Mouse (Mus musculus) neural tube, embryonic 12.5 days (tissue): ENCODE measurements around the gene Fign. TPM values are rescaled to one million over a fixed set of nuclear protein-coding genes. Genes with fewer than 3 reads are reported as not detected.

Experiments
- ATAC-seq: fragments of 200-750 bp; cut with Nextera tagmentation; 2 replicates; pipeline ENCODE4 v1.8.0; 2017; ENCODE audit warnings: low read depth, mild to moderate bottlenecking, moderate TSS enrichment, moderate library complexity; ENCODE audit not compliant: low FRiP score
- H3K27ac ChIP-seq: fragments of 300-500 bp; sonication (generic); 2 replicates; pipeline ENCODE4 v1.5.1; 2016
- H3K27me3 ChIP-seq: fragments of 300-500 bp; sonication (generic); replicated peaks from 2 replicates; pipeline ENCODE4 v1.6.1; 2016; ENCODE audit warnings: mild to moderate bottlenecking
- H3K36me3 ChIP-seq: fragments of 300-500 bp; sonication (generic); 2 replicates; pipeline ENCODE4 v1.6.1; 2016; ENCODE audit warnings: mild to moderate bottlenecking
- H3K4me1 ChIP-seq: fragments of 300-500 bp; sonication (generic); 2 replicates; pipeline ENCODE4 v1.6.1; 2016
- H3K4me2 ChIP-seq: fragments of 300-500 bp; sonication (generic); replicated peaks from 2 replicates; pipeline ENCODE4 v1.6.1; 2016; ENCODE audit warnings: mild to moderate bottlenecking
- H3K4me3 ChIP-seq: fragments of 300-500 bp; sonication (generic); 2 replicates; pipeline ENCODE4 v1.5.1; 2016
- H3K9ac ChIP-seq: fragments of 300-500 bp; sonication (generic); 2 replicates; pipeline ENCODE4 v1.6.1; 2016; ENCODE audit warnings: mild to moderate bottlenecking
- H3K9me3 ChIP-seq: fragments of 300-500 bp; sonication (generic); 2 replicates; pipeline ENCODE4 v1.6.1; 2016; ENCODE audit warnings: mild to moderate bottlenecking
- WGBS: fragments of 180-500 bp; shearing (Covaris S2); methylation state at CpG from one replicate; pipeline ENCODE4 v1.1.7; 2016; 5-methylcytosine and 5-hydroxymethylcytosine counted together
- polyA plus RNA-seq: library from polyadenylated mRNA; unstranded; fragments of >200 nt; fragmentation: Nextera tagmentation; extraction: Ambion mirVana; gene quantifications from 2 replicates; pipeline ENCODE4 v1.2.1, GENCODE M21; 2016

Fign gene
- polyA plus RNA-seq, 1 experiment from 2014 or later, result 16.2 TPM

DNA sequence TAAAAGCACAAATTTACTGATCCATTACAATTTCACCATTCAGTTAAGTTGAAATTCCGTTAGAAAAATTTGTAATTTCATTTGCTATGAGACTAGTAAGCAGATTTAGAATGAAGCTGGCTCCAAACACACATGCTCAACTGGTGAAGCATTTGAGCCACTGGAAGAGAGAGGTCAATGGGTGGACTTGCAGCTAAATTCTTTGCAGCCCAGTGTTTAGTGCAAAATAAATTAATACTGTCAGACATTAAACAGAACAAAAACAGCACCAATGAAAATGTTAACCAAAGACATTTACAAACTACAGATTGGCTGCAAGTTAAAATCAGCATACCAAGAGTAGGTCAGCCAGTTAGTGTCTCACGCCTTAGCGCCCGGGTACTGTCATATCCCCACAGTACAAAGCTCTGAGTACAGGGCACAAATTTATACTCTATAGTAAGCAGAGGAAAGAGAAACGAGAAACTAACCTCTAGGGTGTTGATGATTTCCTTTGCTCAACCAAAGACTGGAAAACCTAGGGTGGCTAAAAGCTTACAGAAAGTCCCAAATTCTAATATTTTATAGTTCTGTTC is 13.9 kb downstream of the Fign start:
- H3K4me2 ChIP-seq, result no peak overlapping the region
- H3K36me3 ChIP-seq, result no peaks in the 10 kb centered on the region
- H3K27ac ChIP-seq, result no peak overlapping the region
- no peak overlapping the region for H3K9ac ChIP-seq
- peaks cover 20% of the 10 kb centered on the region for H3K4me1 ChIP-seq
- ATAC-seq, result no peak
- no peaks in the 10 kb centered on the region for H3K9me3 ChIP-seq
- H3K27me3 ChIP-seq, result no peaks in the 10 kb centered on the region
- H3K4me3 ChIP-seq, result no peak overlapping the region
- 66% methylated on average over 5 of the region's 5 CpGs for WGBS

DNA sequence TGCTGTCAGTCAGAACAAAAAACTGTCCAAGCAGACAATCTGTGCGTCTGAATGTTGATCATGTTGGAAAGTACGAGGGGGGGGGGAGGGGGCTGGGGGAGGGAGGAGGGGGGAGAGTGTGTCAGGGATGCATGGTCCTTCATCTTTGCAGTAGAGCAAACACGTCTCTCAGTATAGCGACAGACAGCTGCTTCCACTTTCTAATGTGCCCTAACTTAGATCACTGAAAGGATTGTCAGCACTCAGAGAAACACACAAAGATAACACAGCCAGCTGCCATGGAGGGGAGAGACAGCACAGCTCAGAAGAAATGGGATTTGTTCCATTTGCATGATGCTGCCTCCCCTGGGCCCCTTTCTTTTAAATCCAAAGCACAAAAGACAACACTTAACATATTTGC is 18.1 kb downstream of the Fign start:
- Histone ChIP-seq H3K27ac (no peak overlapping the region), H3K4me2 (peak overlapping the region; percentile 33; the same call in 1 of the 2 replicates), H3K9me3 (no peaks in the 10 kb centered on the region), H3K9ac (no peak overlapping the region), H3K4me3 (no peak overlapping the region), H3K27me3 (no peaks in the 10 kb centered on the region), H3K4me1 (peaks cover 48% of the 10 kb centered on the region), H3K36me3 (no peaks in the 10 kb centered on the region)
- WGBS, result 7% methylated on average over 4 of the region's 4 CpGs
- ATAC-seq, result peak; percentile 42; the same call in 1 of the 2 replicates

DNA sequence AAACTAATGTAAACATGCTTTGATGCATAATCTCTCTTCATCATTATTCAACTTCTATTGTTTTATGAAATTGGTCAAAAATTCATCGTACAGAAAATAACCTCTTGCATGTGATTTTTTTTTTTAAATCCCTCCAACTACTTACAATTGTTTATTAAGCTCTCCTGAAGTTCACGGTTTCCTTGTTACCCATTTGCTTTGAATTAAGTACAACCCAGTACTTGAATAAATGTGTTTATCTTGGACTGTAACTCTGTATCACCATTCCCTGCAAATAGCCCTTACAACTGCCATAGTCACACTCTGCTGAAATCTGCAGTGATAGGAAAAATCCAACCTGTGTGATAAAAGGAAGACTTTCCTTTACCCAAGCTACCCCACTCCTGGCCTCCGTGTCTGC is 19.3 kb downstream of the Fign start:
- Histone ChIP-seq H3K27me3 (no peaks in the 10 kb centered on the region), H3K4me2 (no peak overlapping the region), H3K36me3 (no peaks in the 10 kb centered on the region), H3K4me3 (no peak overlapping the region), H3K27ac (no peak overlapping the region), H3K9me3 (no peaks in the 10 kb centered on the region), H3K9ac (no peak overlapping the region), H3K4me1 (peaks cover 58% of the 10 kb centered on the region)
- 82% methylated on average over 3 of the region's 3 CpGs for WGBS
- no peak for ATAC-seq

DNA sequence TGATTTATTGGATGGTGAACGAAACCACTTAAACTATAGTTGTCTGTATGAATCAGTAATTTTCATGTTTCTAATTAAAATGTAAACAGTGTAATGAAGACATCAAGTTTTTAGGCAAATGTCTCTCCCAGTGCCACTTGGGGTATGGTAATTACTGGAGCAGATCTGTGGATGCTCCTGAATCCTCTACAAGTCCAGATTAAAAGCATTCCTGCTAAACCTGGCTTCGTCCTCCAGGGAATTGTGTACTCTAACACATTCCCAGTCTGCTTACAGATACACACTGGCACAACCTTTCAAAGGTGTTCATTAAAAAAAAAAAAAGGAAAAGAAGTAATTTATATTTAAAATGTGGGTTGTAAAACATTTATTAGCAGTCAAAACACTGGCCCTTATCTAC is 20.0 kb downstream of the Fign start:
- no peaks in the 10 kb centered on the region for H3K27me3 ChIP-seq
- ATAC-seq, result no peak
- H3K4me2 ChIP-seq, result no peak overlapping the region
- no peaks in the 10 kb centered on the region for H3K36me3 ChIP-seq
- 83% methylated on average over 2 of the region's 2 CpGs for WGBS
- no peak overlapping the region for H3K4me3 ChIP-seq
- no peak overlapping the region for H3K27ac ChIP-seq
- no peaks in the 10 kb centered on the region for H3K9me3 ChIP-seq
- no peak overlapping the region for H3K9ac ChIP-seq
- peaks cover 64% of the 10 kb centered on the region for H3K4me1 ChIP-seq

DNA sequence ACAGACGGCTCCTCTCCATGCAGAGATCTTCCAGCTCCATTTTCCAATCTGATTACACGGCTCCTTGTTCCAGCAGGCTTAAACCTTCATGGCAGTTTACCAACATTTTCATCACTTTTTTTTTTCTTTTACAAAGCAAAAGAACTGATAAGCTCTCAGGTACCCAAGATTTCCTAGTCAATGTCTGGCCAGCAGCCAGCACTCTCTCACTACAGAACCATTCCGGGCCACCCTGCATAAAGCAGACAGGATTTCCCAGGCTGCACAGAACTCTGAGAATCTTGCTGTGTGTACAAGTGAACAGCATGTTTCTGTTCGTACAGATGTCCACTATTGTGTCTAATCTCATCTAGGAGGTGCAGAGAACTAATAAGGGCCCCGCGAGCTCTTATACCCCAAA is 22.0 kb downstream of the Fign start:
- H3K27ac ChIP-seq, result no peak overlapping the region

DNA sequence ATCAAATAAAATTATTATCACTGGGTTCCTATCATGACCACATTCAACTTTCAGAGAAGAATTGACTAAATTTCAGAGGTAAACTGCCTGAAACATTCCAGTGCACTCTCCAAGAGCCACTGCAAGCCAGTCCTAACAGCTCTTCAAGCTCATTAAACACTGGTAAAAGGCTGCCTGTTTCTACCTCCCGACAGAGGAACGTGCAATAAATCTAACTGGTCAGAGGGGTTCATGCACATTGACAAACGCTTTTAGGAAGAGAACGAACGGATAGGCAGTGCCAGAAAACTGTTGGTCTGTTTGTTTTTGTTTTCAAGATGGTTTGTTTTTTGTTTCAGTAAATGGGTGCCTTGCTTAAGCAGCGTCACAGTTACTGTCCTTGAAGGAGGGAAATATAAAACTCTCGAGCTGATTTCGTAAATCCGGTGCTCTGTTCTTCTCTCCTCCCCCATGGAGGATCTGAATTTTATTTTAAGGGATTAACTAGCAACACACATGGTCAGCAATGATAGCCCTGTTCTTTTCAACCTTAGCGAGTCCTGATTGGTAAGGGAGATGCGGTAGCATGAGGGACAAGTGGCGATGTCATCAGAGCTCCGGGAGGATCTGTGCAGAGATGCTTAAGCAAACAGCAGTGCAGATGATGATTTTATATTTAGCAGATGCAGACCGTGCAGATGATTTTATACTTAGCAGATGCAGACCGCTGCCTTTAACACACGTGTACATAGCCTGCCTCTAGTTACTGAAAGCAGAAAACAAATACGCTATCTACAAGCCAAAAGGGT is 23.0 kb downstream of the Fign start:
- Histone ChIP-seq H3K4me1 (peaks cover 57% of the 10 kb centered on the region), H3K9me3 (no peaks in the 10 kb centered on the region), H3K4me3 (no peak overlapping the region; the same call in 1 of the 2 replicates), H3K36me3 (no peaks in the 10 kb centered on the region), H3K27me3 (no peaks in the 10 kb centered on the region), H3K4me2 (peak overlapping the region; percentile 55), H3K27ac (no peak overlapping the region), H3K9ac (no peak overlapping the region)
- peak; percentile 70 for ATAC-seq
- 18% methylated on average over 17 of the region's 17 CpGs for WGBS

More for the DNA sequence above, 22.0 kb downstream of the Fign start:
- peak overlapping the region; percentile 55 for H3K4me2 ChIP-seq
- H3K9me3 ChIP-seq, result no peaks in the 10 kb centered on the region
- H3K4me3 ChIP-seq, result no peak overlapping the region
- H3K4me1 ChIP-seq, result peaks cover 66% of the 10 kb centered on the region
- 56% methylated on average over 6 of the region's 6 CpGs for WGBS
- H3K36me3 ChIP-seq, result no peaks in the 10 kb centered on the region
- H3K27me3 ChIP-seq, result no peaks in the 10 kb centered on the region
- no peak for ATAC-seq
- no peak overlapping the region for H3K9ac ChIP-seq

DNA sequence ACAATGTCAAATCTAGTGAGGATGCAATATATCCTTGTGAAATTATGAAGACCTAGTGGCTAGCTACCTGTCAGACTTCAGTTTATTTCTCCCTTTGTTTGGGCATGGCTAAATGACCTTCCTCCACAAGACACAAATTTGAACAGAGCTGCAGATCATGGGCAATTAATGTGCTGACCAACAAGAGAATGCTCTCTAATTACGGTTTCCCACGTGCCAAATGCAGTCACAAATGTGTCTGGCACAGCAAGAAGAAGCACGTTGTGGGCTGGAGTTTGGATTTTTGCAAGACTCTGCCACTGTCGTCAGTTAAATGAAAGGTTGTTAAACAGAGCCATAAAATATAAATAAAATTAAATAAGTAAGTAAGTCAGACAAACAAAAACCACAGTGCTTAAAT is 25.7 kb downstream of the Fign start:
- Histone ChIP-seq H3K27me3 (no peaks in the 10 kb centered on the region), H3K27ac (no peak overlapping the region), H3K9me3 (no peaks in the 10 kb centered on the region), H3K36me3 (no peaks in the 10 kb centered on the region), H3K4me1 (peaks cover 44% of the 10 kb centered on the region), H3K9ac (no peak overlapping the region), H3K4me2 (no peak overlapping the region), H3K4me3 (no peak overlapping the region)
- no peak for ATAC-seq
- WGBS, result 20% methylated on average over 4 of the region's 4 CpGs

DNA sequence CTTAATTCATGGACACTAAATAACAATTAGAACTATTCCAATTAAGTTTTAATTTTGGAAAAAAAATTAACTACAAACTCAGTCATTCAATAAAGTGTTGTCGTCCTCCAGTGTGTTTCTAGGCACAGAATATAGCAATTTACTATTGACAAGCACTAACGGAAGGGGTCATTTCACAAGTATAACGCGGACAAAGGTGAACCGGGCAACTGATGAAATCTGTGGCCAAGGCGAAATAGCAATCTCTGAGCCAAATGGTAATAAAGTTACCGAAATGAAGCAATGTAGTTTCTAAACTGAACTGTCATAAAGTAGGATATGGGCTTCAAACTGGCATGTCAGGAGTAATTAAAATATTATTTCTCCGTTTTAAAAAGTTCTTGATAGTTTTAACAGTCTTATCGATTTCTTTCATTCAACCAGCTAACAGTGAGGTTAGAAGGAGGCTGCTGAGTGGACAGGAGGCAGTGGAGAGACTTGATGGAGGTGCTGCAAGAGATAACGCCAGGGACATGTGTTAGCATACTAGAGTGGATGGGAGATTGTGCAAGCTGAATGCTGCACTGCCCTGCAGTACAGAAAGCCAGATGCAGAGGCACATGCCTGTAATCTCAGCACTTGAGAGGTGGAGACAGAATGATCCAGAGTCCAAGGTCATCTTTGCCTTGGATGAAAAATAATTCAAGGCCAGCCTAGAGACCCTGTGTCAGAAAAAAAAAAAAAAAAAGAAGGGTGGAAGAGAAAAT is 27.7 kb downstream of the Fign start:
- H3K27ac ChIP-seq, result no peak overlapping the region
- ATAC-seq, result no peak
- H3K4me2 ChIP-seq, result no peak overlapping the region
- 91% methylated on average over 10 of the region's 10 CpGs for WGBS
- no peaks in the 10 kb centered on the region for H3K36me3 ChIP-seq
- no peak overlapping the region for H3K9ac ChIP-seq
- no peaks in the 10 kb centered on the region for H3K9me3 ChIP-seq
- H3K4me3 ChIP-seq, result no peak overlapping the region
- peaks cover 26% of the 10 kb centered on the region for H3K4me1 ChIP-seq
- no peaks in the 10 kb centered on the region for H3K27me3 ChIP-seq

DNA sequence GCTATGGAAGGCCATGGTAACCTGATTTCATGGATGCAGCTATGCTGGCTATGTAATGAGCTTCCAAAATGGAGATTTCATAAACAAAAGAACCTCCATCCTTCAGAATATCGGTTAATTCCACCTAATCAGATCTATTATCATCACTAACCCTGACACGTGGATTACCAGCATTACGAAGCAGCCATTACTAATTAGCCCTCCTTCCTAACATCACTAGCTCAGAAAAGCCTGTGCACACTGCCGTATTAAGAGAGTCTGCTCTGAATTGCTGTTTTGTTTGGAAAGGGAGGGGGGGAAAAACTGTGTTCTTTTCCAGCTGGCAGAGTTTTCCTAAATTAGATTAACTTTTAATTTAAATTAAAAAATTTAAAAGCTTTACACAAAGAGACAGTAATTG is 32.3 kb downstream of the Fign start:
- H3K9me3 ChIP-seq, result no peaks in the 10 kb centered on the region
- no peak for ATAC-seq
- no peaks in the 10 kb centered on the region for H3K4me1 ChIP-seq
- no peak overlapping the region for H3K4me2 ChIP-seq
- H3K36me3 ChIP-seq, result no peaks in the 10 kb centered on the region
- H3K9ac ChIP-seq, result no peak overlapping the region
- WGBS, result 58% methylated on average over 4 of the region's 4 CpGs
- H3K27ac ChIP-seq, result no peak overlapping the region
- no peak overlapping the region for H3K4me3 ChIP-seq
- no peaks in the 10 kb centered on the region for H3K27me3 ChIP-seq

DNA sequence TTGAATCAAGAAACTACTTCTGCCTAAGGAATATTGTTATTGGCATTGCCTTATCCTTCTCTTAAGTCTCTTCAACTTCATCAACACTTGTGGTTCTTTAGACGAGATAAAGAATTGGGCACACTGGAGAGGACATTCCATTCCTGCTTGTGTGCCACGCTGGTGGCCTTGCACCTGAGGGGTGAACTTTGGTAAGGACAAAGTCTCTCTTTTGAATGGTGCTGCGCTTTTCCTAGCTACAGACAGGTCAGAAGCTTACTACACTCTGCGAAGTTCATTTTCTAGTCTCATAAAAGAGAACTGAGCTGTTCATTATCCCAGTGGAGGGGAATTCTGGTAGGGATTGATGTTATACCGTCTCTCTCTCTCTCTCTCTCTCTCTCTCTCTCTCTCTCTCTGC is 38.4 kb downstream of the Fign start:
- Histone ChIP-seq H3K27me3 (no peaks in the 10 kb centered on the region), H3K4me3 (no peak overlapping the region), H3K36me3 (no peaks in the 10 kb centered on the region), H3K9me3 (no peaks in the 10 kb centered on the region), H3K4me2 (no peak overlapping the region), H3K4me1 (no peaks in the 10 kb centered on the region), H3K27ac (no peak overlapping the region), H3K9ac (no peak overlapping the region)
- 92% methylated on average over 5 of the region's 5 CpGs for WGBS
- ATAC-seq, result no peak

DNA sequence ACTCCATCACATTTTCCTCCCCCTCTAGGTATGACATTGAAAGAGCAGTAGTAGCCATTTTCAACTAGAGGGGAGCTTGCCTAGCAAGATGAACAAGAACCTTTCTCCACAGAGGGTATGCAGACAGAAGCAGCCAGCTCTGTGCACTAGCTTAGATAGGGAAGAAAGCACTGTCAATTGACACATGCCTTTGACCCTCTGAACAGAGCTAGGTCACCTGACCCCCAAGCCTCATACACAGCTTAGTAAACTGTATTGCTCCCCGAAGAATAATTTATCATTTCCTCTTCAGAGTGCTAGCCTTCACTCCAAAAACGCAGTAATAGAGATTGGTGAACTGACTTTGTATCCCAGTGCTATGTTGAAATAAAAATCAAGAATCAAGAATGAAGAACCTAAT is 49.7 kb downstream of the Fign start:
- Histone ChIP-seq H3K36me3 (no peaks in the 10 kb centered on the region), H3K27me3 (no peaks in the 10 kb centered on the region), H3K4me2 (no peak overlapping the region), H3K9ac (no peak overlapping the region), H3K9me3 (no peaks in the 10 kb centered on the region), H3K27ac (no peak overlapping the region), H3K4me3 (no peak overlapping the region), H3K4me1 (no peaks in the 10 kb centered on the region)
- 69% methylated on average over 2 of the region's 2 CpGs for WGBS
- peak; percentile 53; the same call in 1 of the 2 replicates for ATAC-seq

DNA sequence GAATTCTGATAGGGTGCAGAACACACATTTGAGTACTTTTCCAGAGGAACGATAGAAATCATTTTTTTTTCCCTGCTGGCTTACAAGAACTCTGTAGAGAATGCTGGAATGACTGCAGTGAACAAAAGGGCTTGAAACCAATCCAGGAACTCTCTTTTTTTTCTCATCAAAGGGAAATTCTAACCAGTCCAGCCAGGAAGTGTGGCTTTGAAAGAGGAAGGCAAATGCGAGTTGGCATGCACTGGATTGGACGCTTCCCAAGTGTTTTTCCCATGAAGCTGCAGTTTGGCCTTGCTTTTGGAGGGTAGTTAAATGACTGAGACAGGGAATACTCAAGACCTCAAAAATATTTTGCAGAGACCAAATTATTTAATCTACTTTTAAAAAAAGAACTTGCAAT is 54.7 kb downstream of the Fign start:
- H3K9ac ChIP-seq, result no peak overlapping the region
- no peaks in the 10 kb centered on the region for H3K4me1 ChIP-seq
- no peaks in the 10 kb centered on the region for H3K27me3 ChIP-seq
- no peak overlapping the region for H3K4me3 ChIP-seq
- H3K27ac ChIP-seq, result no peak overlapping the region
- no peaks in the 10 kb centered on the region for H3K9me3 ChIP-seq
- 68% methylated on average over 3 of the region's 3 CpGs for WGBS
- H3K4me2 ChIP-seq, result no peak overlapping the region
- no peak for ATAC-seq
- H3K36me3 ChIP-seq, result no peaks in the 10 kb centered on the region
